Mouse (Mus musculus): ENCODE data around the gene Oaz1.

The Oaz1 gene

GRCm38 (mm10) chr10:80826151-80827062, at the start of gene Oaz1:
TSS of gene Oaz1 (plus strand) at chr10:80826656.
- DNase-seq = peak; percentile 97

DNA sequence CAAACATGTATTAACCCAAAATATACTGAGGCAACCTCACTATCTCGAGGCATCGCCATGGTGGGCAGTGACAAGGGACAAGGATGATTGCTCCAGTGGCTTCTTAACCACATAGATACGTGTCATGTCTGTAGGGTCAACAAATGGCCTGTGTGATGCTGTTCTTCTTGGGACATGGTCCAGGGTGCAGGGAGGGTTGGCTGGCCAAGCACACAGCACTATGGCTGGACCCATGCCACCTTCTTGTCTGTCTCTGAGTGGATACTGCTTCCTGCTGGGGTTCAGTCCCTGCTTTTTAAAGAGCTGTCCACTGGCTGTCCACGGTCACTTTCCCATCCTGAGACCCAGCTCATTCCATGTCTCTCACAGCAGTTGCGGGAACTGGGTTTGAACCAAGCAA, 49.3 kb upstream of the Oaz1 start:
- no peak for DNase-seq

DNA sequence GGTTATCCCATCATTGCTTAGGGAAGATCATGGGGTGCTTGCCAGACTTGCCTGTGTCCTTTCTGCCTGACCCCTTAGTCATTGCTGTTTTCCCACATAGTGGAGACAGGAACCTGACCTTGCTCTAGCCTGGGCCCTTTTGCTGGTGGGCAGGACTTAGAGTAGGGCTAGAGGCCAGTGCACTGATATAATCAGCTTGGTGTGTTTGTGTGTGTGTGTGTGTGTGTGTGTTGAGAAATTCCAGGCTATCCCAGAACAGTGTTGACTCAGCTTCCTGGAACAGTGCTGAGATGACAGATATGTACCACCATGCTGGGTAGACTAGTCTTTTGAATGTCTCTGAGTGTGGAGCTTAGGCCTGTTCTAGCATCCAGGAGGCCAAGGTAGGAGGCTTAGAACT, 46.9 kb upstream of the Oaz1 start:
- no peak for DNase-seq

- no peak for DNase-seq
These were observed 42.2 kb upstream of the Oaz1 start for GRCm38 (mm10) chr10:80784302-80784701.

DNA sequence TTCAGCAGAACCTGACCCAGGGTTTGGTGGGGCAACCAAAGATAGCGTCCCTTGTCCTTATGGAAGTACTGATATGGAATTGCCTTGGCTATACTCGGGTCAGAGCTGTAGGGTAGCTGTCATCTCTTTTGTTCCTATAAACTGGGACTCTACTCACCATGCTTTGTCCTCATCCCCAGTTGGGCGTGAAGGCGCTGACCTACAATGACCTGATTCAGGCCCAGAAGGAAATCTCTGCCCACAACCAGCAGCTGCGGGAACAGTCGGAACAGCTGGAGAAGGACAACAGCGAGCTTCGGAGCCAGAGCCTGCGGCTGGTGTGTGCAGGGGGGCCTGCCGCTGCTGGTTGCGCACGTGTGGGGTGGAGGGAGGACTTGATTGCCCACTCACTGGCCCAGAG, 41.6 kb upstream of the Oaz1 start:
- no peak for DNase-seq

DNA sequence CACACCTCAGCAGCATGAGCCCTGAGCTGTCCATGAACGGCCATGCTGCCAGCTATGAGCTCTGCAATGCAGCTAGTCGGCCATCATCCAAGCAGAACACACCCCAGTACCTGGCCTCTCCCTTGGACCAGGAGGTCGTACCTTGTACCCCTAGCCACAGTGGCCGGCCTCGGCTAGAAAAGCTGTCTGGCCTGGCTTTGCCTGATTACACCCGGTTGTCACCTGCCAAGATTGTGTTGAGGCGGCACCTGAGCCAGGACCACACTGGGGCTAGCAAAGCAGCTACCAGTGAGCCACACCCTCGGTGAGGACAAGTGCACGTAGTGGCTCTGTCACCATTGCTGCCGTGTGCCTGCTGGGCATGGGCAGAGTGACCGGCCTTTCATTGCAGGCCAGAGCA, 40.5 kb upstream of the Oaz1 start:
- no peak for DNase-seq

DNA sequence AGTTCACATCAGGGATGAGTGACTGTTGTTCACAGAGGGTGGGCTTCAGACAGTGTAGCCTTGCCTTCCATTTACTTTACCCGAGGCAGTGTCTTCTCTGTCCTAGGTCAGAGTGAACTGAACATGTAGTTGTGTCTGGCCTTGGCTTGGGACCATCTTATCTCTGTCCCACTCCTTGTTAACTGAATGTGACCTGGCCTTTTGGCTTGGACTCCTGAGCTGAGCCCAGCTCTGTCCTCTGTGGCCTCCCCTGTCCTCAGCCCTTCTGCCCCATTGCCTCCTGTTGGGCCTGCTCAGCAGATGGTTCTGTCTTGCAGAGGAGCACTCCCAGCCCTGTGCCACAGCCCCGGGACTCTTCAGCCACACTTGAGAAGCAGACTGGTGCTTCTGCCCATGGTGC, 38.9 kb upstream of the Oaz1 start:
- DNase-seq = no peak

DNA sequence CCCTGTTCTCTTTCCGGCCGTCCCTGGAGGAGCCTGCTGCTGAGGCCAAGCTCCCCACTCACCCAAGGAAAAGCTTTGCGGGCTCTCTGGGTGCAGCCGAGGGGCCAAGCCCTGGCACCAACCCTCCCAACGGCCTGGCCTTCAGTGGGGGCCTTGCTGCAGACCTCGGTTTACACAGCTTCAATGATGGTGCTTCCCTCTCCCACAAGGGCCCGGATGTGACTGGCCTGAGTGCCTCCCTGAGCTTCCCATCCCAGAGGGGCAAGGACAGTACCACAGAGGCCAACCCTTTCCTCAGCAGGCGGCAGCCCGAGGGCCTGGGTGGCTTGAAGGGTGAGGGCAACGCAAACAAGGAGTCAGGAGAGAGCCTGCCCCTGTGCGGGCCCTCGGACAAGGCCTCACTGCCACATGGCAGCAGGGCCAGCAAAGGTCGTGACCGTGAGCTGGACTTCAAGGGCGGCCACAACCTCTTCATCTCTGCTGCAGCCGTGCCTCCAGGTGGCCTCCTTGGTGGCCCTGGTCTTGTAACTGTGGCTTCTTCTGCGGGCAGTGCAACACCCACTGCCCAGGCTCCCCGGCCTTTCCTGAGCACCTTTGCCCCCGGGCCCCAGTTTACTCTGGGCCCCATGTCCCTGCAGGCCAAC, 35.6 kb upstream of the Oaz1 start:
- DNase-seq = no peak

- no peak for DNase-seq
These were observed 34.8 kb upstream of the Oaz1 start for GRCm38 (mm10) chr10:80791476-80792174.

DNA sequence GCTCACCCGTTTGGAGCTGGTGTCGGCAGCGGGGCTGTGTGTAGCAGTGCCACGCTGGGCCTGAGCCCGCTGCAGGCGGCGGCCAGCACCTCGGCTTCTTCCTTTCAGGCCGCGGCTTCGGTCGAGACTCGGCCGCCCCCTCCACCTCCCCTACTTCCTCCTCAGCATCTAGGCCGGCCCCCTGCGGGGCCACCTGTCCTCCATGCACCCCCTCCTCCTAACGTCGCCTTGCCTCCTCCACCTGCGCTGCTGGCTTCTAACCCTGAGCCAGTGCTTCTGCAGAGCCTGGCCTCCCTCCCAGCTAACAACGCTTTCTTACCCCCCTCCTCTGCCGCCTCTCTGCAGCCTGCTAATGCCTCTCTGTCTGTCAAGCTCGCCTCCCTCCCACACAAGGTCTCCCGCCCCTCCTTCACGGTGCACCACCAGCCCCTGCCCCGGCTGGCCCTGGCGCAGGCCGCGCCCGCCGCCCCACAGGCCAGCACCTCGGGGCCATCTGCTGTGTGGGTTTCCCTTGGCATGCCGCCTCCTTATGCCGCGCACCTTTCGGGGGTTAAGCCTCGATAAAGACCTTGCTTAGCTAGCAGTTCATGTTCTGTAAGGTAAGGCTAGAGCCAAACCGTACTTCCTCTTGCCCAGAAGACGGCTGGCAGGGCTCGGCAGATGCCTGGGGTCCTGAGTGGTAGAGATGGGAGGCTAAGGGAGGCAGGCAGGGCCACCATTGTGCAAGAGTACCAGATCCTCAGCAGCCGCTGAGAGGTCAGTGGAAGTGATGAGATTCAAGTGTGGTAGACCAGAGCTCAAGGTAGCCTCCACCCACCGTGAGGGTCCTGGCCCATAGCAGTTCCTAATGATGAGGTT, 34.1 kb upstream of the Oaz1 start:
- no peak for DNase-seq

DNA sequence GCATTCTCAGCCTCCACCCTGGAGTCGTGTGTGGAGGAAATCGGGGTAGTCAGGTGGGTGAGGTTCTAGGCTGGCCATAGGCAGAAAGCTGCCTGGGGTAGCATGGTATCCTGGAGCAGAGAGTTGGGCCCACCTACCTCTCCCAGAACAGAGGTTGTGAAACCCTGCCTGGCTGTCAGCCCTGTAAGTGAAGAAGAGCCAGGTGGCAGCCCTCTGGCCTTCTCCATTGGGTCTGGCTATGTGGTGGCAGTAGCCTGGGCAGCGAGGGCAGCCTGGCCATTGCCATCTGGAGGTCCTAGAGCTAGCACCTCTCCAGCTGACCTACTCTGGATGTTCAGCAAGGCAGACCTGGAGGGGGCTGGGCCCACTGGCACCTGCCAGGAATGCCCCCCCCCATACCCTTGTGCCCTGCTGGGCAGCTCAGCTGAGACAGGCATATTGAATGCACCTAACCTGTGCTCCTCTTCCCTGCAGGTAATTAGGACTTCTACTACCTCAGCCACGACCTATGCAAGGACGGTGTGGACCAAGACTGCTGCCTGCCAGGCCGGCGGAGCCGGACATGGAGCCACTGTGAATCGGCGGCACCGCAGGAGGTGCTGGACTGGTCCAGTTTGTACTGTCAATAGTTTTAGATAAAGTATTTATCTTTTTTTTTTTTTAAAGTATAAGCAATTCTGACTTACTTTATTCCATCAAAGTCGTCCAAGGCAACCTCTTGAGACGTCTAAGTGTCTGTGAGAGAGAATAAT, 33.2 kb upstream of the Oaz1 start:
- no peak for DNase-seq

GRCm38 (mm10) chr10:80793803-80794202, 32.7 kb upstream of the Oaz1 start:
- no peak for DNase-seq

GRCm38 (mm10) chr10:80794750-80795149, 31.7 kb upstream of the Oaz1 start:
- no peak for DNase-seq

DNA sequence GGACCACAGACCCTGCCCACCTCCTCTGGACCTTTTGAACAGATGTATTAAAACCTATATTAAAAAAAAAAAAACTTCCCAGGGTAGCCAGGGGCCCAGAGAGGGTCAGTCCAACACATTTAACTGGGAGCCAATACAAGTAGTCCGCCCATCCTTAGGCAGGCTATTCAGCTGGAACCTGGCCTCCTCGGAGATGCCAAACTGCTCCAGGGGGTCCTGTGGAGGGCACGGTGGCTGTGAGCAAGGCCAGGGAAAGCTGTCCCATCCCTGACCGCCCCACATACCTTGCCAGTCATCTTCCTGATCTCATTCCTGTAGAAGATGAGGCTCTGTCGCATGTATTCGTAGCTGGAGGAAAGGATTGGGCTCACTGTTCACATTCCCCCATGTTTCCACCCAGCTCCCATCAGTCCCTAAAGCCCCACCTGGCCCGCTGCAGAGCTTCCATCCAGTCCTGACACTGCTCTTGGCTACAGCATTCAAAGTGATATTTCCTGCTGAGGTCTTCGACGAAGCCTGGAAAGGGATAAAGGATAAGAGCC, 30.1 kb upstream of the Oaz1 start:
- DNase-seq = no peak

DNA sequence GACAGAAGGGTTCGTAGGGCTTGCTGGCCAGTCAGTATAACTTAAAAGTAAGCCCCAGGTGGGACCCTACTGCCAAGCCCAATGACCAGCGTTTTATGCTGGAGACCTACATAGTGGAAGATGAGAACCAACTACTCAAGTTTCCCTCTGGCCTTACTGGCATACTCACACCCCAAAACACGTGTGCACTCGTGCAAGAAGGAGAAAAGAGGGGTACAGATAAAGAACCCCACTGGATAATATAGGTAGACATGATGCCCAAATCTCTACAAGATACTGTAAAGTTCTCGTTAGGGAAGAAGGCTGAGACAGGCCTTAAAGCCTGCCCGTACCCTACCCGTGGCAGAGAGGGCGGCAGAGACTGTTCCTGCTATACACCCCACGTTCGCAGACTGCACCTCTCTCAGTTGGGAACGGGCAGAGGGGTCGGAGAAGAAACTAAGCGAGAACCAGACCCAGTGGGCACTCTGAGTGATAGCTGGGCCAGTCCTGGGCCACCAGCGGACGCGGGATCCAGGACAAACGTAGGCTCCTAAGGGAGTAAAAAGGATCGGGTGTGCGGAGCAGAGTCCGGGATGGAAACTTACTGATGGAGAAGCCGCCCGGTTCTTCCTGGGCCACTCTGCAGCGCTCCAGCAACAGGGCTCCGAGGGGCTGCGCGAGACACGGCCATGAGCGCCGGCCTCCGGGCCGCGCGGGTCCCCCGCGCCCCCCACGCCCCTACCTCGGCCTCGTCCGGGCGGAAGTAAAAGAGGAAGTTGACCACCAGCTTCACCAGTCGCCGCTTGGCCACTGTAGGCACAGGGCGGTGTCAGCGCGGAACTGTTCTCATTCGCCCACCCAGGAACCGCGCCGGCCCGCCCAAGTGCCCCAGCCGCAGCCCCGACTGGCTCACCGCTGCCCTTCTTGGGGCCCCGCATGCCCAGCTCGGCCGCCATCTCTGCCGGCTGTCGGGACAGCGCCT, 29.0 kb upstream of the Oaz1 start:
- no peak for DNase-seq

- DNase-seq = peak; percentile 97
These were observed 28.1 kb upstream of the Oaz1 start, which contains the start of the genes Sf3a2 and Plekhj1 for GRCm38 (mm10) chr10:80798150-80799006. TSS of gene Sf3a2 (plus strand) at chr10:80798198. TSS of gene Plekhj1 (minus strand) at chr10:80798626.

GRCm38 (mm10) chr10:80799070-80799566, 27.3 kb upstream of the Oaz1 start:
- DNase-seq = no peak

DNA sequence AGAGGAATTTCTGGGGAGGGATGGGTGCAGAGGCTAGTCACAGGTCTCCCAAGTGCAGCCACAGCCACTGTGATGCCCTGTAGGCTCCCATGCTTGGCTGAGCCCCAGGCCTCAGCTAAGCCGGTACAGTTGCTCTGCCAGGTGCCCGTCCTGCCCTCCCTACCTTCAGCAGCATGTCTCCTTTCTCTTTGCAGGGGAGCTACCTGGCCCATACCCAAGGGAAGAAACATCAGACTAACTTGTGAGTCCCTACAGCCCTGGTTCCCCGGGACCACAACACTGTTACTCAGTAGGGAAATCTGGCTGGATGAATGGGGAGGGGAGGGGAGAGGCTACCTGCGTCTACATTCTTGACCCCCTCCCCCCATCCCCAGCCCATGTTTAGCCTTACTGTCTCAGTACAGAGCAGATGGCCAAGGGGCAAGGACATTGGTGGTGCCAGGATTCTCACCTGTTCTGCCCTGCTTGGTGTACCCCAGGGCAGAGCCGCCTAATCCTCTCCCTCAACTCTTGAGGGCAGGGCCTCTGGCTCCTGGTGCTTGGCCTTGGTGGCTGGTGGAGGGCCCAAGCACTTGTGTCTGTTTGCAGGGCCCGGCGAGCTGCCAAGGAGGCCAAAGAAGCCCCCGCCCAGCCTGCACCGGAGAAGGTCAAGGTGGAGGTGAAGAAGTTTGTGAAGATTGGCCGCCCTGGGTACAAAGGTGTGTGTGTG, 24.1 kb upstream of the Oaz1 start:
- DNase-seq = peak; percentile 6
